Mouse (Mus musculus) forebrain, embryonic 10.5 days (tissue): ENCODE data around the gene Deaf1. TPM values are rescaled to one million over a fixed set of nuclear protein-coding genes. Genes with fewer than 3 reads are reported as not detected.

Source experiments
- DNase-seq: peaks from one replicate; pipeline ENCODE4 v3.0.0-alpha.2; 2017; ENCODE audit warnings: low spot score; ENCODE audit errors: extremely low spot score
- H3K27ac ChIP-seq: fragments of 300-500 bp; sonication (generic); 2 replicates; pipeline ENCODE4 v1.5.1; 2016; ENCODE audit warnings: mild to moderate bottlenecking
- H3K27me3 ChIP-seq: fragments of 300-500 bp; sonication (generic); 2 replicates; pipeline ENCODE4 v1.6.1; 2016; ENCODE audit warnings: mild to moderate bottlenecking; ENCODE audit not compliant: poor library complexity, severe bottlenecking
- H3K36me3 ChIP-seq: fragments of 300-500 bp; sonication (generic); replicated peaks from 2 replicates; pipeline ENCODE4 v1.6.1; 2016; ENCODE audit warnings: mild to moderate bottlenecking, moderate library complexity
- H3K4me1 ChIP-seq: fragments of 300-500 bp; sonication (generic); 2 replicates; pipeline ENCODE4 v1.6.1; 2016
- H3K4me3 ChIP-seq: fragments of 300-500 bp; sonication (generic); 2 replicates; pipeline ENCODE4 v1.5.1; 2016; ENCODE audit warnings: mild to moderate bottlenecking, moderate library complexity
- H3K9me3 ChIP-seq: fragments of 300-500 bp; sonication (generic); 2 replicates; pipeline ENCODE4 v1.6.1; 2016; ENCODE audit warnings: mild to moderate bottlenecking, moderate library complexity
- WGBS: fragments of 180-500 bp; shearing (Covaris S2); methylation state at CpG from one replicate; pipeline ENCODE4 v1.1.7; 2016; 5-methylcytosine and 5-hydroxymethylcytosine counted together
- polyA plus RNA-seq: library from polyadenylated mRNA; unstranded; fragments of >200 nt; fragmentation: Nextera tagmentation; extraction: Ambion mirVana; gene quantifications from 2 replicates; pipeline ENCODE4 v1.2.1, GENCODE M21; 2016

Gene Deaf1
- polyA plus RNA-seq, 1 experiment from 2014 or later, result 59.2 TPM

- Histone ChIP-seq H3K36me3 (no peaks in the 10 kb centered on the region), H3K4me3 (no peak overlapping the region), H3K9me3 (no peaks in the 10 kb centered on the region), H3K4me1 (peaks cover 17% of the 10 kb centered on the region), H3K27ac (no peak overlapping the region), H3K27me3 (peaks cover 31% of the 10 kb centered on the region)
- DNase-seq, result no peak
- whole genome bisulfite sequencing, result 60% methylated on average over 12 of the region's 12 CpGs
Measured at GRCm38 (mm10) chr7:141355626-141356326, 28.3 kb upstream of the Deaf1 start.

- 88% methylated on average over 8 of the region's 8 CpGs for WGBS
- peaks cover 23% of the 10 kb centered on the region for H3K27me3 ChIP-seq
- no peak overlapping the region for H3K27ac ChIP-seq
- H3K4me1 ChIP-seq, result peaks cover 17% of the 10 kb centered on the region
- H3K9me3 ChIP-seq, result no peaks in the 10 kb centered on the region
- DNase-seq, result no peak
- no peaks in the 10 kb centered on the region for H3K36me3 ChIP-seq
- H3K4me3 ChIP-seq, result no peak overlapping the region
Measured at GRCm38 (mm10) chr7:141355051-141355450, 27.6 kb upstream of the Deaf1 start.

- Histone ChIP-seq H3K27me3 (peaks cover 4% of the 10 kb centered on the region; the same call in 1 of the 2 replicates), H3K4me3 (no peak overlapping the region), H3K4me1 (peaks cover 10% of the 10 kb centered on the region), H3K36me3 (no peaks in the 10 kb centered on the region), H3K27ac (no peak overlapping the region), H3K9me3 (no peaks in the 10 kb centered on the region)
- no peak for DNase-seq
- 88% methylated on average over 6 of the region's 6 CpGs for WGBS
Measured at GRCm38 (mm10) chr7:141351061-141351460, 23.6 kb upstream of the Deaf1 start.

DNA sequence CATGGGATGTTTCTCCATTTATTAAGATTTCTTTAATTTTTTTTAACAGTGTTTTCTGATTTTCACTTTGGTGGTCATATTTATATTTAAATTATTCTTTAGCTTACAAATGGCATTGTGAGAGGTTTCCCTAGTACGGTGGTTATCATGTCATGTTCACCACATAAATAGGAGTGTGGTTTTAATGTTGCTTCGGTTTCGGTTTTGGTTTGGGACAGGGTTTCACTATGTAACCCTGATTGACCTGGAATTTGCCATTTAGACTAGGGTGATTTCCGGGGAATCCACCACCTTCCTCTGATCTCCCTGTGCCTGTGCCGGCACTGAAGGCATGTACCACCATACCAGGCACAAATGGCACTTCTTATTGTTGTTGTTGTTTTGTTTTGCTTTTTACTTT lies 17.3 kb upstream of the Deaf1 start:
- Histone ChIP-seq H3K27ac (no peak overlapping the region), H3K36me3 (no peaks in the 10 kb centered on the region), H3K4me1 (peaks cover 6% of the 10 kb centered on the region; the same call in 1 of the 2 replicates), H3K9me3 (no peaks in the 10 kb centered on the region), H3K27me3 (peaks cover 19% of the 10 kb centered on the region), H3K4me3 (no peak overlapping the region)
- no peak for DNase-seq
- WGBS, result 93% methylated on average over 5 of the region's 5 CpGs

DNA sequence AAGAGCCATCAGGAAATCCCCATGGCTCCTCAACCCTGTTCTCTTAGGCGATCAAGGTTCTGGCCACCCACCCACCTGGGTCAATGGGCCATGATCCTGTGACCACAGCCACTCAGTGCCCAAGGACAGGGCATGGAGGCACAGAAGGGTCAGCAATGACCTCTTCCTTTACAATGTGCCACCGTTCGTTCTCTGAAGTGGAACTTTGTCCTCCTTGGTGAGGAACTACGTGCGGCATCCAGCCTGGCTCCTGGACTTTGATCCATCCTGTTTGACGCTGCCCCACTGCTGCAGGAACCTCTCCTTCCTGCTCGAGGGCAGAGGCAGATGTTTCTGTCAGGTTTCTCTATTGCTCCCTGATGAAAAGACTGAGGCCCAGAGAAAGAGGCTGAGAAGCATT lies 16.2 kb upstream of the Deaf1 start:
- WGBS, result 78% methylated on average over 7 of the region's 7 CpGs
- no peaks in the 10 kb centered on the region for H3K36me3 ChIP-seq
- H3K27me3 ChIP-seq, result peaks cover 30% of the 10 kb centered on the region
- DNase-seq, result no peak
- H3K27ac ChIP-seq, result no peak overlapping the region
- H3K4me1 ChIP-seq, result peaks cover 17% of the 10 kb centered on the region
- no peaks in the 10 kb centered on the region for H3K9me3 ChIP-seq
- H3K4me3 ChIP-seq, result no peak overlapping the region

GRCm38 (mm10) chr7:141343230-141343629 lies 15.7 kb upstream of the Deaf1 start:
- Histone ChIP-seq H3K36me3 (no peaks in the 10 kb centered on the region), H3K4me3 (no peak overlapping the region), H3K9me3 (no peaks in the 10 kb centered on the region), H3K27ac (no peak overlapping the region), H3K27me3 (peaks cover 35% of the 10 kb centered on the region), H3K4me1 (peaks cover 22% of the 10 kb centered on the region)
- DNase-seq, result no peak
- 74% methylated on average over 2 of the region's 2 CpGs for WGBS

- Histone ChIP-seq H3K27me3 (peaks cover 45% of the 10 kb centered on the region), H3K9me3 (no peaks in the 10 kb centered on the region), H3K27ac (no peak overlapping the region), H3K36me3 (no peaks in the 10 kb centered on the region), H3K4me3 (no peak overlapping the region), H3K4me1 (peaks cover 31% of the 10 kb centered on the region)
- WGBS, result 84% methylated on average over 10 of the region's 10 CpGs
- no peak for DNase-seq
Measured at GRCm38 (mm10) chr7:141341689-141342226, 14.3 kb upstream of the Deaf1 start.

- H3K27ac ChIP-seq, result no peak overlapping the region
- peaks cover 10% of the 10 kb centered on the region for H3K36me3 ChIP-seq
- WGBS, result 81% methylated on average over 6 of the region's 6 CpGs
- no peak overlapping the region for H3K4me3 ChIP-seq
- no peak for DNase-seq
- H3K27me3 ChIP-seq, result peaks cover 45% of the 10 kb centered on the region
- H3K4me1 ChIP-seq, result peaks cover 31% of the 10 kb centered on the region
- no peaks in the 10 kb centered on the region for H3K9me3 ChIP-seq
Measured at GRCm38 (mm10) chr7:141340476-141340875, 13.0 kb upstream of the Deaf1 start.

- H3K27ac ChIP-seq, result peak overlapping the region; percentile 21; the same call in 1 of the 2 replicates
- peaks cover 45% of the 10 kb centered on the region for H3K27me3 ChIP-seq
- no peak overlapping the region for H3K4me3 ChIP-seq
- H3K36me3 ChIP-seq, result peaks cover 11% of the 10 kb centered on the region
- DNase-seq, result no peak
- no peaks in the 10 kb centered on the region for H3K9me3 ChIP-seq
- H3K4me1 ChIP-seq, result peaks cover 31% of the 10 kb centered on the region
- WGBS, result 89% methylated on average over 7 of the region's 7 CpGs
Measured at GRCm38 (mm10) chr7:141340023-141340422, 12.5 kb upstream of the Deaf1 start.

DNA sequence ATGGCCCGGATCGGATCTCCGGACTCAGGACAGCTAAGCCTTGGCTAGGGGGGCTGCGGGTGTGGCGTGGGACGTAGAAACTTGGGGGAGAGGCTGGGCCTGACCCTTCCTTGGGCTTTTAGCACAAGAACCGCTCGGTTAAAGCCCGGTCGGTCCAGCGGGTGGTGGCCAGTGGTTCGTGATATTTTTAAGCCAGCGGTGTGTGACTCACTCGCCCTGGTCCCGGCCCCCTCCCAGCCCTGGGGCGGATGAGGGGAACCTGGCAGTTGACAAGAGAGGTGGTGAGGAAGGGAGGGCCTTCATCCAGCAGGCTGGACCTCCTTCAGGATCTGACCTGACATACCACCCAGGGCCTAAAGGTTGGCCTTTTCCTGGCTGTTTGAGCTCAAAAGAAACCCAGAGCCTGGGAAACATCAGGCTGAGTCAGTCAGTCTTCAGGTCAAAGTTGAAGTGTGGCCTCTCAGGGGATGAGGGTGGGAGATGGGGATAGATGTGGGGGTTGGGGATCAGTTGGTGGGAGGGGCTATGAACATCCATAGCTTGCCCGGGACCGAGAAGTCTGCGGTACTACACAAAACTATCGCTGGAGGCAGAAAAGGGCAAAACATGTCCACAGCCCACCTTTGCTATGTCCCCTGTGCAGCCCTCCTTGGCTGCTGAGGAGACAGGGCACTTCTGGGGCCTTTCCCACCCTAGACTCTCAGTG lies 11.9 kb upstream of the Deaf1 start:
- no peaks in the 10 kb centered on the region for H3K9me3 ChIP-seq
- peak overlapping the region; percentile 32 for H3K4me3 ChIP-seq
- H3K27ac ChIP-seq, result peak overlapping the region; percentile 40; the same call in 1 of the 2 replicates
- peaks cover 45% of the 10 kb centered on the region for H3K27me3 ChIP-seq
- H3K4me1 ChIP-seq, result peaks cover 31% of the 10 kb centered on the region
- WGBS, result 40% methylated on average over 20 of the region's 20 CpGs
- DNase-seq, result no peak
- peaks cover 17% of the 10 kb centered on the region for H3K36me3 ChIP-seq

DNA sequence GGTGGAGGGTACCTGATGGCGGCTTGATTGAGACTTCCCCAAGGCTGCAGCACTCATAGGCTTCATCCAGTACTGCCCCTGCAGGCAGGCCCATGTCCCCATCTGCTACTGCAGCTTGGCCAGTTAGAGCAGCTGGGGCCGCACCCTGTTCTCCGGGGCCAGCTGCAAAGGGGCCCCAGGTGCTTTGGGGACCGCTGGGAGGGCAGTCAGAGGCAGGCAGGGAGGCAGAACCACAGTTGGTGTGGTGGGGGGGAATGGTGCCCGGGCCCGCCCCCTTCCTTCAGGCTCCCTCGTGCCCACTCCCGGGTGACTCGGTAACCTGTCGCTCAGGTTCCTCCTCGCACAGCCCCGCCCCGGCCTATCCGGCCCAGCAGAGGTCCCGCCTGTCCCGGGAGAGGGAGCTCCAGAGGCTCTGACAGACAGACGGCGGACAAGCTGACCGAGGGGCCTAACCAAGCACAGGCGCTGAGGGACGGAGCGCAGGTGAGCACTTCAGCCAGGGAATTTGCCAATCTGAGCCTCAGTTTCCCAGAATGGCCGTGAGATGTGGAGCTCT lies 11.2 kb upstream of the Deaf1 start, which contains the start of gene Eps8l2:
Gene Eps8l2, plus strand, starts transcription at position 305 of the 556 bp plus-strand sequence.
- no peak for DNase-seq
- Histone ChIP-seq H3K36me3 (peaks cover 23% of the 10 kb centered on the region), H3K27me3 (peaks cover 45% of the 10 kb centered on the region), H3K9me3 (no peaks in the 10 kb centered on the region), H3K27ac (peak within 1 kb of the TSS; percentile 40; the same call in 1 of the 2 replicates), H3K4me3 (peak within 1 kb of the TSS; percentile 32), H3K4me1 (peaks cover 31% of the 10 kb centered on the region)
- WGBS, result 2% methylated on average over 23 of the region's 23 CpGs

GRCm38 (mm10) chr7:141337716-141338416 lies 10.4 kb upstream of the Deaf1 start:
- WGBS, result 79% methylated on average over 3 of the region's 3 CpGs
- Histone ChIP-seq H3K4me1 (peaks cover 31% of the 10 kb centered on the region), H3K36me3 (peaks cover 31% of the 10 kb centered on the region), H3K9me3 (no peaks in the 10 kb centered on the region), H3K27me3 (peaks cover 45% of the 10 kb centered on the region), H3K4me3 (no peak overlapping the region), H3K27ac (no peak overlapping the region)
- DNase-seq, result no peak
